13 mouse cellular contexts compared by ENCODE assay signal in the genomic region with DNA sequence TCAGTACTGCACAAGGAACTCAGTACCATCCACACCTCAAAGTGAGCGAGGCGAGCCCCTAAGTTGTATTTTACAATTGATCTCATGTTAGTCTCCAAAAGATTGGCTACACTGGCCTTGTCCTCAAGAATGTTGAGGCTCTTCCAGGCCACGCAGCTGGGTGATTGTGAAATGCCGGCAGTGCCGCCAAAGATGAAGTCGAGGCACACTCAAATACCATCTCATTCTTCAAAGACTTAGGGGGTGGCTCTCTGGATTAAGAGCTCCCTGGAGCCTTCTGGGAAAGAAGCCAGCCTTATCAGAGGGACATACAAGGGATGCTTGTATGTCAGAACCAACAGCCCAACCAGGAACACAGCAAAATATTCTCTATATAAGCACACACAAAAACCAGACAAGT. TPM values are rescaled to one million over a fixed set of nuclear protein-coding genes. Genes with fewer than 3 reads are reported as not detected.
A peak's percentile ranks its signal among the peaks of the same experiment; 100 is the strongest.
DNase-seq lines count a peak whose midpoint lies in the region; ATAC-seq and TF ChIP-seq lines count a peak whose summit lies in the region.
"Had no signal": no experiment of that assay in that cellular context is flagged by ENCODE, and none has a peak within 500 bp of the region (broad histone marks: within the 10 kb centered on the region; RNA-seq: fewer than 3 reads in every experiment).

No protein-coding gene starts in this region.

- no peak overlapping the region for H3K4me2 ChIP-seq in lung, embryonic 16.5 days (ENCODE audit: low read depth, low read length)
- H3K4me2 ChIP-seq in liver, postnatal 0 days (ENCODE audit: low read depth, low read length), result no peak overlapping the region
- H3K4me2 ChIP-seq in forebrain, embryonic 12.5 days, result no peak overlapping the region
- H3K4me2 ChIP-seq: liver, embryonic 13.5 days had no signal

- peak; percentile 72 for ATAC-seq in lung, embryonic 16.5 days (ENCODE audit: low read depth)
- ATAC-seq in liver, postnatal 0 days, result no peak
- no peak for ATAC-seq in forebrain, embryonic 12.5 days (ENCODE audit: low FRiP score)

- peak; percentile 78 to 82 for DNase-seq in heart, adult 18-20 months
- DNase-seq in heart, embryonic 10.5 days (ENCODE audit: low spot score), result no peak
- DNase-seq in adipocyte (ENCODE audit: low spot score) (peak; percentile 80), liver (no peak)
- DNase-seq in heart, adult 9 months (ENCODE audit: low spot score in 2 of 2), result peak; percentile 68 to 80
- DNase-seq in liver, postnatal 0 days, result no peak
- DNase-seq: cerebellum, adult 18-20 months; liver, embryonic 13.5 days had no signal

- no peak for TF ChIP-seq CTCF in liver, postnatal 0 days (IDR thresholded peaks at IDR 0.05; ENCODE audit: low read depth)

- H3K9ac ChIP-seq in lung, embryonic 16.5 days (ENCODE audit: low read length), result no peak overlapping the region
- H3K9ac ChIP-seq in liver, postnatal 0 days (replicated peaks), result no peak overlapping the region
- no peak overlapping the region for H3K9ac ChIP-seq in forebrain, embryonic 12.5 days
- H3K9ac ChIP-seq: liver, embryonic 13.5 days had no signal

- peaks cover 36% of the 10 kb centered on the region for H3K36me3 ChIP-seq in heart, embryonic 10.5 days
- H3K36me3 ChIP-seq in lung, embryonic 16.5 days (ENCODE audit: control insufficient read depth, insufficient read depth, low read length), result peaks cover 2% of the 10 kb centered on the region; the same call in 1 of the 2 replicates
- H3K36me3 ChIP-seq in liver, postnatal 0 days (replicated peaks; ENCODE audit: insufficient read depth, low read length), result no peaks in the 10 kb centered on the region
- peaks cover 48% of the 10 kb centered on the region for H3K36me3 ChIP-seq in forebrain, embryonic 12.5 days (replicated peaks)
- H3K36me3 ChIP-seq: liver, embryonic 13.5 days had no signal

- no peaks in the 10 kb centered on the region for H3K27me3 ChIP-seq in heart, embryonic 10.5 days (ENCODE audit: insufficient read depth, poor library complexity, severe bottlenecking)
- no peaks in the 10 kb centered on the region for H3K27me3 ChIP-seq in lung, embryonic 16.5 days (ENCODE audit: control insufficient read depth, insufficient read depth, low read depth, low read length)
- no peaks in the 10 kb centered on the region for H3K27me3 ChIP-seq in liver, postnatal 0 days (ENCODE audit: insufficient read depth, low read length)
- H3K27me3 ChIP-seq in forebrain, embryonic 12.5 days, result no peaks in the 10 kb centered on the region
- H3K27me3 ChIP-seq: liver, embryonic 13.5 days had no signal

- no peak overlapping the region for H3K4me3 ChIP-seq in heart, embryonic 10.5 days
- H3K4me3 ChIP-seq in lung, embryonic 16.5 days (ENCODE audit: low read length), result no peak overlapping the region
- no peak overlapping the region for H3K4me3 ChIP-seq in liver, postnatal 0 days (ENCODE audit: low read depth, low read length)
- no peak overlapping the region for H3K4me3 ChIP-seq in forebrain, embryonic 12.5 days (replicated peaks)
- H3K4me3 ChIP-seq: hindbrain, embryonic 10.5 days; left cerebral cortex, adult 2 months; liver, embryonic 13.5 days had no signal

- H3K9me3 ChIP-seq in heart, embryonic 10.5 days, result no peaks in the 10 kb centered on the region
- no peaks in the 10 kb centered on the region for H3K9me3 ChIP-seq in lung, embryonic 16.5 days (ENCODE audit: control insufficient read depth, low read length)
- no peaks in the 10 kb centered on the region for H3K9me3 ChIP-seq in liver, postnatal 0 days (ENCODE audit: low read length)
- H3K9me3 ChIP-seq in forebrain, embryonic 12.5 days, result no peaks in the 10 kb centered on the region
- H3K9me3 ChIP-seq: hindbrain, embryonic 10.5 days; liver, embryonic 13.5 days had no signal

- no peak overlapping the region for H3K27ac ChIP-seq in heart, embryonic 10.5 days
- H3K27ac ChIP-seq in lung, embryonic 16.5 days (ENCODE audit: low read length), result peak overlapping the region; percentile 21
- no peak overlapping the region for H3K27ac ChIP-seq in liver, postnatal 0 days (ENCODE audit: low read depth)
- H3K27ac ChIP-seq in forebrain, embryonic 12.5 days, result no peak overlapping the region
- H3K27ac ChIP-seq: hindbrain, embryonic 10.5 days; kidney, postnatal 0 days; left cerebral cortex, adult 2 months; liver, embryonic 13.5 days had no signal

- no peaks in the 10 kb centered on the region; the same call in 1 of the 2 replicates for H3K4me1 ChIP-seq in heart, embryonic 10.5 days
- H3K4me1 ChIP-seq in lung, embryonic 16.5 days (replicated peaks; ENCODE audit: control insufficient read depth, insufficient read depth, low read length), result peaks cover 16% of the 10 kb centered on the region
- H3K4me1 ChIP-seq in liver, postnatal 0 days (ENCODE audit: insufficient read depth), result no peaks in the 10 kb centered on the region
- H3K4me1 ChIP-seq in forebrain, embryonic 12.5 days, result no peaks in the 10 kb centered on the region
- H3K4me1 ChIP-seq: liver, embryonic 13.5 days had no signal

- no peak for TF ChIP-seq EP300 in liver, postnatal 0 days (IDR thresholded peaks at IDR 0.05; ENCODE audit: low read depth)

- 74% methylated on average over 6 of the region's 6 CpGs for WGBS in heart, embryonic 10.5 days
- 34% methylated on average over 6 of the region's 6 CpGs for WGBS in lung, embryonic 16.5 days
- WGBS in liver, postnatal 0 days (ENCODE audit: insufficient replicate concordance), result 69% methylated on average over 6 of the region's 6 CpGs
- WGBS in forebrain, embryonic 12.5 days, result 87% methylated on average over 6 of the region's 6 CpGs

RNA-seq across cellular contexts. Expression of gene Cfap157, which starts 7.1 kb away (rescaled TPM):
- total RNA-seq in heart, adult 18-20 months (2021), result not detected
- 0.78 and 1.2 TPM in 2 replicates for polyA plus RNA-seq in heart, embryonic 10.5 days (2016; fragmentation: Nextera tagmentation; extraction: Ambion mirVana)
- polyA plus RNA-seq in lung, embryonic 16.5 days (2015; fragmentation: Nextera tagmentation; extraction: Ambion mirVana), result 2.1 and 2.4 TPM in 2 replicates
- 0.25 TPM in 1 of 2 replicates, not detected in the other for polyA plus RNA-seq in liver, postnatal 0 days (2015; fragmentation: Nextera tagmentation; extraction: Ambion mirVana)
- polyA plus RNA-seq in forebrain, embryonic 12.5 days (2016; fragmentation: Nextera tagmentation; extraction: Ambion mirVana), result 0.15 and 0.45 TPM in 2 replicates

RNA-seq across cellular contexts. Expression of gene Ptrh1, which starts 15.7 kb away (rescaled TPM):
- 1 to 10 TPM; 5.1 to 5.5 TPM for total RNA-seq in heart, adult 18-20 months (2021)
- 5.1 and 5.6 TPM in 2 replicates for polyA plus RNA-seq in heart, embryonic 10.5 days (2016; fragmentation: Nextera tagmentation; extraction: Ambion mirVana)
- polyA plus RNA-seq in lung, embryonic 16.5 days (2015; fragmentation: Nextera tagmentation; extraction: Ambion mirVana), result 4.1 and 4.5 TPM in 2 replicates
- 1.1 TPM in 2 replicates for polyA plus RNA-seq in liver, postnatal 0 days (2015; fragmentation: Nextera tagmentation; extraction: Ambion mirVana)
- polyA plus RNA-seq in forebrain, embryonic 12.5 days (2016; fragmentation: Nextera tagmentation; extraction: Ambion mirVana), result 3.9 and 5.3 TPM in 2 replicates

RNA-seq across cellular contexts. Expression of gene Ttc16, which starts 15.9 kb away (rescaled TPM):
- total RNA-seq in heart, adult 18-20 months (2021), result under 1 TPM in 1 of 2 experiments, not detected in 1; 0.13 TPM
- polyA plus RNA-seq in heart, embryonic 10.5 days (2016; fragmentation: Nextera tagmentation; extraction: Ambion mirVana), result 0.29 and 0.52 TPM in 2 replicates
- polyA plus RNA-seq in lung, embryonic 16.5 days (2015; fragmentation: Nextera tagmentation; extraction: Ambion mirVana), result 1.2 and 2.1 TPM in 2 replicates
- polyA plus RNA-seq in liver, postnatal 0 days (2015; fragmentation: Nextera tagmentation; extraction: Ambion mirVana), result 0.08 TPM in 1 of 2 replicates, not detected in the other
- 0.46 and 0.67 TPM in 2 replicates for polyA plus RNA-seq in forebrain, embryonic 12.5 days (2016; fragmentation: Nextera tagmentation; extraction: Ambion mirVana)

RNA-seq across cellular contexts. Expression of gene Tor2a, which starts 34.3 kb away (rescaled TPM):
- 1 to 10 TPM; 6.7 to 9.4 TPM for total RNA-seq in heart, adult 18-20 months (2021)
- polyA plus RNA-seq in heart, embryonic 10.5 days (2016; fragmentation: Nextera tagmentation; extraction: Ambion mirVana), result 46.2 and 57.2 TPM in 2 replicates
- polyA plus RNA-seq in lung, embryonic 16.5 days (2015; fragmentation: Nextera tagmentation; extraction: Ambion mirVana), result 61.7 and 63.5 TPM in 2 replicates
- polyA plus RNA-seq in liver, postnatal 0 days (2015; fragmentation: Nextera tagmentation; extraction: Ambion mirVana), result 34.6 and 34.7 TPM in 2 replicates
- polyA plus RNA-seq in forebrain, embryonic 12.5 days (2016; fragmentation: Nextera tagmentation; extraction: Ambion mirVana), result 53.3 and 57.0 TPM in 2 replicates

RNA-seq across cellular contexts. Expression of gene 6330409D20Rik, which starts 50.5 kb away (rescaled TPM):
- not detected for total RNA-seq in heart, adult 18-20 months (2021)
- polyA plus RNA-seq in heart, embryonic 10.5 days (2016; fragmentation: Nextera tagmentation; extraction: Ambion mirVana), result 0.28 TPM in 1 of 2 replicates, not detected in the other
- 0.34 and 0.43 TPM in 2 replicates for polyA plus RNA-seq in lung, embryonic 16.5 days (2015; fragmentation: Nextera tagmentation; extraction: Ambion mirVana)
- polyA plus RNA-seq in liver, postnatal 0 days (2015; fragmentation: Nextera tagmentation; extraction: Ambion mirVana), result not detected in 2 replicates
- polyA plus RNA-seq in forebrain, embryonic 12.5 days (2016; fragmentation: Nextera tagmentation; extraction: Ambion mirVana), result 1.9 and 2.1 TPM in 2 replicates
- polyA plus RNA-seq: kidney, postnatal 0 days; liver, embryonic 13.5 days had no signal

Comparison
In these comparisons a context has a peak if more than half of its experiments do, and no peak if none do; other contexts are left out.
1. DNase-seq: peak in heart, adult 18-20 months (2 of 2), adipocyte (single experiment) and heart, adult 9 months (2 of 2); none in heart, embryonic 10.5 days (single experiment), liver, postnatal 0 days (single experiment) and liver (single experiment).